ENCODE assay signal across 9 mouse cellular contexts in the genomic region with DNA sequence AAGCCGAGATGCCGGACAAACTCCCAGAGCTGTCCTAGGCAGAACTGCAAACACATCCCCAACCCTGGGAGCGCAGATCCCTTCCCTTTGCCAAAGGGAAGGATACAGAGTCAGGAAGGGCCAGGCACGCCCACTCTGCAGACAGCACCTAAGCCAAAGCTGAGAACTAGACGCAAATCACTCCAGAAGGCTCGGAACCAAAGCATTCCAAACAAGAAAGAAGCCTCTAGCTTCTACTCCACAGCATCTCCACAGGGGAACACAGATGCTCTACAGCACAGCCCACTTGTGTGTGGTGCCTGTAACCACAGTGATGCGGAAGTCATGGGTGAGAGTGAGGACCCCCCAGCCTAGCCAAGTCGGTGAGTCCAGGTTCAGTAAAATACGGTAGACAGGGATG. TPM values are rescaled to one million over a fixed set of nuclear protein-coding genes. Genes with fewer than 3 reads are reported as not detected.
DNase-seq lines count a peak whose midpoint lies in the region; ATAC-seq and TF ChIP-seq lines count a peak whose summit lies in the region.
"Had no signal": no experiment of that assay in that cellular context is flagged by ENCODE, and none has a peak within 500 bp of the region (broad histone marks: within the 10 kb centered on the region; RNA-seq: fewer than 3 reads in every experiment).

No protein-coding gene starts in this region.

- H3K4me2 ChIP-seq in lung, embryonic 14.5 days = peak overlapping the region; percentile 91; the same call in 1 of the 2 replicates
- H3K4me2 ChIP-seq in forebrain, embryonic 11.5 days (ENCODE audit: low read depth, low read length, severe bottlenecking) = peak overlapping the region; percentile 72; the same call in 1 of the 2 replicates
- peak overlapping the region; percentile 87 for H3K4me2 ChIP-seq in limb, embryonic 12.5 days
- peak overlapping the region; percentile 67 for H3K4me2 ChIP-seq in neural tube, embryonic 15.5 days
- H3K4me2 ChIP-seq in kidney, embryonic 14.5 days (replicated peaks; ENCODE audit: low read depth, low read length) = no peak overlapping the region

- no peak overlapping the region for H3K27ac ChIP-seq in lung, embryonic 14.5 days (ENCODE audit: low read depth)
- no peak overlapping the region for H3K27ac ChIP-seq in forebrain, embryonic 11.5 days (ENCODE audit: low read depth, low read length)
- no peak overlapping the region for H3K27ac ChIP-seq in limb, embryonic 12.5 days
- H3K27ac ChIP-seq in neural tube, embryonic 15.5 days (replicated peaks) = no peak overlapping the region
- H3K27ac ChIP-seq in kidney, embryonic 14.5 days (ENCODE audit: low read depth, low read length) = no peak overlapping the region
- H3K27ac ChIP-seq: liver, embryonic 15.5 days had no signal

- H3K9me3 ChIP-seq in lung, embryonic 14.5 days (ENCODE audit: low read depth, low read length) = no peaks in the 10 kb centered on the region
- H3K9me3 ChIP-seq in forebrain, embryonic 11.5 days (ENCODE audit: control insufficient read depth, low read length) = no peaks in the 10 kb centered on the region
- no peaks in the 10 kb centered on the region for H3K9me3 ChIP-seq in limb, embryonic 12.5 days
- no peaks in the 10 kb centered on the region for H3K9me3 ChIP-seq in neural tube, embryonic 15.5 days (replicated peaks)
- no peaks in the 10 kb centered on the region for H3K9me3 ChIP-seq in kidney, embryonic 14.5 days (ENCODE audit: control insufficient read depth, low read length)
- H3K9me3 ChIP-seq: liver, embryonic 15.5 days had no signal

- H3K4me3 ChIP-seq in lung, embryonic 14.5 days (ENCODE audit: low read depth, low read length) = no peak overlapping the region
- no peak overlapping the region for H3K4me3 ChIP-seq in lung, adult 2 months (replicated peaks; ENCODE audit: extremely low read depth, low read depth, low read length)
- H3K4me3 ChIP-seq in forebrain, embryonic 11.5 days (ENCODE audit: low read depth, low read length) = no peak overlapping the region
- H3K4me3 ChIP-seq in limb, embryonic 12.5 days (replicated peaks) = peak overlapping the region; percentile 57; the same call in 1 of the 2 replicates
- H3K4me3 ChIP-seq in neural tube, embryonic 15.5 days (replicated peaks) = peak overlapping the region; percentile 78
- no peak overlapping the region for H3K4me3 ChIP-seq in kidney, embryonic 14.5 days (ENCODE audit: low read length)

- 36% methylated on average over 9 of the region's 9 CpGs for WGBS in lung, embryonic 14.5 days
- WGBS in lung, adult 2 months = 40% methylated on average over 9 of the region's 9 CpGs
- WGBS in forebrain, embryonic 11.5 days = 66% methylated on average over 9 of the region's 9 CpGs
- 14% methylated on average over 9 of the region's 9 CpGs for WGBS in limb, embryonic 12.5 days
- 50% methylated on average over 9 of the region's 9 CpGs for WGBS in neural tube, embryonic 15.5 days
- 31% methylated on average over 9 of the region's 9 CpGs for WGBS in kidney, embryonic 14.5 days

- no peak for TF ChIP-seq CTCF in lung, embryonic 14.5 days (IDR thresholded peaks at IDR 0.05; ENCODE audit: low read depth)
- TF ChIP-seq CTCF in lung, adult 2 months (IDR thresholded peaks at IDR 0.05; ENCODE audit: insufficient read depth, low read length) = no peak

- peak; percentile 3 for DNase-seq in lung, embryonic 14.5 days
- DNase-seq in lung, adult 2 months = no peak
- no peak for DNase-seq in forebrain, embryonic 11.5 days (ENCODE audit: low spot score)
- DNase-seq in right cerebral cortex, postnatal 36 days (ENCODE audit: low spot score in 2 of 2) = no peak
- DNase-seq: heart, postnatal 36 days had no signal

- no peaks in the 10 kb centered on the region for H3K36me3 ChIP-seq in lung, embryonic 14.5 days (ENCODE audit: insufficient read depth)
- H3K36me3 ChIP-seq in forebrain, embryonic 11.5 days (ENCODE audit: control insufficient read depth, insufficient read depth, low read length) = no peaks in the 10 kb centered on the region
- no peaks in the 10 kb centered on the region for H3K36me3 ChIP-seq in limb, embryonic 12.5 days
- H3K36me3 ChIP-seq in neural tube, embryonic 15.5 days = no peaks in the 10 kb centered on the region
- no peaks in the 10 kb centered on the region for H3K36me3 ChIP-seq in kidney, embryonic 14.5 days (ENCODE audit: control insufficient read depth, insufficient read depth, low read length)
- H3K36me3 ChIP-seq: liver, embryonic 15.5 days had no signal

- no peaks in the 10 kb centered on the region for H3K4me1 ChIP-seq in lung, embryonic 14.5 days (ENCODE audit: insufficient read depth)
- H3K4me1 ChIP-seq in lung, adult 2 months (ENCODE audit: control insufficient read depth, insufficient read depth, low read length) = no peaks in the 10 kb centered on the region
- peaks cover 2% of the 10 kb centered on the region; the same call in 1 of the 2 replicates for H3K4me1 ChIP-seq in forebrain, embryonic 11.5 days (replicated peaks; ENCODE audit: control insufficient read depth, insufficient read depth, low read length)
- peaks cover 19% of the 10 kb centered on the region for H3K4me1 ChIP-seq in limb, embryonic 12.5 days (replicated peaks)
- H3K4me1 ChIP-seq in neural tube, embryonic 15.5 days = peaks cover 17% of the 10 kb centered on the region
- peaks cover 7% of the 10 kb centered on the region; the same call in 1 of the 2 replicates for H3K4me1 ChIP-seq in kidney, embryonic 14.5 days (ENCODE audit: control insufficient read depth, insufficient read depth, low read length)

- no peak overlapping the region for H3K9ac ChIP-seq in lung, embryonic 14.5 days
- H3K9ac ChIP-seq in forebrain, embryonic 11.5 days (ENCODE audit: low read length) = no peak overlapping the region
- no peak overlapping the region for H3K9ac ChIP-seq in limb, embryonic 12.5 days (replicated peaks)
- no peak overlapping the region for H3K9ac ChIP-seq in neural tube, embryonic 15.5 days (replicated peaks)
- H3K9ac ChIP-seq in kidney, embryonic 14.5 days (ENCODE audit: low read depth, low read length) = no peak overlapping the region
- H3K9ac ChIP-seq: liver, embryonic 15.5 days had no signal

- no peaks in the 10 kb centered on the region for H3K27me3 ChIP-seq in lung, embryonic 14.5 days (ENCODE audit: insufficient read depth, low read length)
- H3K27me3 ChIP-seq in forebrain, embryonic 11.5 days (ENCODE audit: control insufficient read depth, insufficient read depth, low read length) = no peaks in the 10 kb centered on the region
- H3K27me3 ChIP-seq in limb, embryonic 12.5 days = peaks cover 88% of the 10 kb centered on the region
- no peaks in the 10 kb centered on the region for H3K27me3 ChIP-seq in neural tube, embryonic 15.5 days (replicated peaks)
- H3K27me3 ChIP-seq in kidney, embryonic 14.5 days (ENCODE audit: control insufficient read depth, insufficient read depth, low read length) = no peaks in the 10 kb centered on the region

- no peak for TF ChIP-seq POLR2A in lung, adult 2 months (IDR thresholded peaks at IDR 0.05; ENCODE audit: borderline replicate concordance, extremely low read depth, low read depth, low read length)

- no peak for ATAC-seq in lung, embryonic 14.5 days (ENCODE audit: insufficient read depth)
- no peak for ATAC-seq in forebrain, embryonic 11.5 days (replicated peaks; ENCODE audit: low FRiP score)
- ATAC-seq in limb, embryonic 12.5 days (ENCODE audit: insufficient number of reproducible peaks, insufficient read depth, low FRiP score, low TSS enrichment, low read depth) = no peak
- ATAC-seq in neural tube, embryonic 15.5 days (ENCODE audit: low FRiP score) = no peak
- ATAC-seq in kidney, embryonic 14.5 days (ENCODE audit: low FRiP score, low TSS enrichment) = no peak

RNA-seq across cellular contexts. Expression of gene Fbxl2, which starts 20.8 kb away (rescaled TPM):
- 2.9 and 3.3 TPM in 2 replicates for polyA plus RNA-seq in lung, embryonic 14.5 days (2014; fragmentation: Nextera tagmentation; extraction: Ambion mirVana)
- polyA plus RNA-seq in lung, adult 2 months (2012; rRNA removed) = 5.3 and 5.6 TPM in 2 replicates
- 8.4 and 8.9 TPM in 2 replicates for polyA plus RNA-seq in forebrain, embryonic 11.5 days (2014; fragmentation: Nextera tagmentation; extraction: Ambion mirVana)
- polyA plus RNA-seq in limb, embryonic 12.5 days (2016; fragmentation: Nextera tagmentation; extraction: Ambion mirVana) = 3.8 and 4.2 TPM in 2 replicates
- polyA plus RNA-seq in neural tube, embryonic 15.5 days (2015; fragmentation: Nextera tagmentation; extraction: Ambion mirVana) = 21.2 and 28.4 TPM in 2 replicates
- polyA plus RNA-seq in kidney, embryonic 14.5 days (2014; fragmentation: Nextera tagmentation; extraction: Ambion mirVana) = 2.8 and 3.3 TPM in 2 replicates

RNA-seq across cellular contexts. Expression of gene Susd5, which starts 31.8 kb away (rescaled TPM):
- 0.26 and 0.46 TPM in 2 replicates for polyA plus RNA-seq in lung, embryonic 14.5 days (2014; fragmentation: Nextera tagmentation; extraction: Ambion mirVana)
- 0.37 and 0.79 TPM in 2 replicates for polyA plus RNA-seq in lung, adult 2 months (2012; rRNA removed)
- polyA plus RNA-seq in forebrain, embryonic 11.5 days (2014; fragmentation: Nextera tagmentation; extraction: Ambion mirVana) = 0.08 TPM in 1 of 2 replicates, not detected in the other
- polyA plus RNA-seq in limb, embryonic 12.5 days (2016; fragmentation: Nextera tagmentation; extraction: Ambion mirVana) = 4.8 and 8.4 TPM in 2 replicates
- 2.1 and 3.1 TPM in 2 replicates for polyA plus RNA-seq in neural tube, embryonic 15.5 days (2015; fragmentation: Nextera tagmentation; extraction: Ambion mirVana)
- 0.20 and 0.45 TPM in 2 replicates for polyA plus RNA-seq in kidney, embryonic 14.5 days (2014; fragmentation: Nextera tagmentation; extraction: Ambion mirVana)

Comparison
In these comparisons a context has a peak if more than half of its experiments do, and no peak if none do; other contexts are left out.
1. H3K4me3 ChIP-seq: peak in limb, embryonic 12.5 days (single experiment) and neural tube, embryonic 15.5 days (single experiment); none in lung, embryonic 14.5 days (single experiment), lung, adult 2 months (single experiment), forebrain, embryonic 11.5 days (single experiment) and kidney, embryonic 14.5 days (single experiment).